26 mouse cellular contexts compared by ENCODE assay signal in the genomic region with DNA sequence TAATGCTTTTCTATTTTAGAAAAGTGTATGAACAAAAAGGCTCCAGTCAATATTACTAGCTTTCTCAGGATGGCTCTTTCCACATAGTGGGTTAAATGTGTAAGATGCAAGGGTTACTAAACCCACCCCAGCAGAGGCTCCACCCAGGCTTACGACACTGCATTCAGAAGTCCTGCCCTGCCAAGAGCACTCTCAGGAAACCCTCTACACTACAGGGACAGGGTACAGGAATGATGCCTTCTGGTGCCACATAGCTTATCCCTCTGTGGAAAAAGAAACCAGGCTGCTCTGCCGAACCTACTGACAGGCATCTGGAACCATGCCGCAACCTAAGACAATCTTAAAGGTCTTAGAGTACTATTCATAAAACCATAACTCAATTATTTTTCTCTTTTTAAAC.
DNase-seq lines count a peak whose midpoint lies in the region; ATAC-seq and TF ChIP-seq lines count a peak whose summit lies in the region.
"Had no signal": no experiment of that assay in that cellular context is flagged by ENCODE, and none has a peak within 500 bp of the region (broad histone marks: within the 10 kb centered on the region; RNA-seq: fewer than 3 reads in every experiment).

No protein-coding gene starts in this region.

- 0 out of 2 replicates have a peak overlapping the region, but pooled peaks have one; percentile 13 for H3K4me2 ChIP-seq in heart, embryonic 15.5 days
- H3K4me2 ChIP-seq in heart, embryonic 12.5 days, result no peak overlapping the region
- H3K4me2 ChIP-seq in hindbrain, postnatal 0 days (ENCODE audit: low read depth, low read length), result no peak overlapping the region
- H3K4me2 ChIP-seq: forebrain, embryonic 15.5 days; limb, embryonic 12.5 days; liver, embryonic 11.5 days; midbrain, embryonic 11.5 days had no signal

- DNase-seq in adrenal gland, postnatal 10 days, result peak; percentile 46
- DNase-seq in adrenal gland, postnatal 25 days, result no peak
- DNase-seq in 3134 (ENCODE audit: extremely low read depth, insufficient read length, low spot score), result peak; percentile 21
- DNase-seq in heart, postnatal 4 days, result peak; percentile 26
- DNase-seq in hindbrain, postnatal 0 days (ENCODE audit: low spot score), result no peak
- DNase-seq: adrenal gland, adult 2 months; cerebellum, adult 8-10 months; gastrocnemius, postnatal 14 days; kidney, postnatal 25 days; liver, postnatal 0 days; right cerebral cortex, adult 18-20 months; thymus, adult 18-20 months; thymus, postnatal 36 days had no signal

- no peak overlapping the region for H3K4me3 ChIP-seq in heart, embryonic 15.5 days
- H3K4me3 ChIP-seq in heart, embryonic 12.5 days, result no peak overlapping the region
- no peak overlapping the region for H3K4me3 ChIP-seq in hindbrain, postnatal 0 days (ENCODE audit: low read length)
- H3K4me3 ChIP-seq: forebrain, embryonic 15.5 days; heart, adult 2 months; hindbrain, embryonic 10.5 days; layer of hippocampus, adult 2 months; limb, embryonic 12.5 days had no signal

- no peak overlapping the region for H3K9ac ChIP-seq in heart, embryonic 15.5 days
- no peak overlapping the region for H3K9ac ChIP-seq in heart, embryonic 12.5 days
- H3K9ac ChIP-seq in hindbrain, postnatal 0 days (replicated peaks; ENCODE audit: low read length), result no peak overlapping the region
- H3K9ac ChIP-seq: forebrain, embryonic 15.5 days; limb, embryonic 12.5 days; liver, postnatal 0 days had no signal

- H3K27ac ChIP-seq in heart, embryonic 15.5 days, result 0 out of 2 replicates have a peak overlapping the region, but pooled peaks have one; percentile 37
- no peak overlapping the region for H3K27ac ChIP-seq in heart, embryonic 12.5 days (ENCODE audit: poor library complexity, severe bottlenecking)
- no peak overlapping the region for H3K27ac ChIP-seq in hindbrain, postnatal 0 days
- H3K27ac ChIP-seq: forebrain, embryonic 15.5 days; heart, adult 2 months; hindbrain, embryonic 10.5 days; layer of hippocampus, adult 2 months; limb, embryonic 12.5 days; macrophage had no signal

- H3K4me1 ChIP-seq in heart, embryonic 15.5 days (replicated peaks), result peaks cover 22% of the 10 kb centered on the region
- peaks cover 12% of the 10 kb centered on the region for H3K4me1 ChIP-seq in heart, embryonic 12.5 days (replicated peaks)
- H3K4me1 ChIP-seq in hindbrain, postnatal 0 days (ENCODE audit: insufficient read depth, low read length), result no peaks in the 10 kb centered on the region; the same call in 1 of the 2 replicates

- H3K9me3 ChIP-seq in heart, embryonic 15.5 days (replicated peaks), result no peaks in the 10 kb centered on the region
- H3K9me3 ChIP-seq in heart, embryonic 12.5 days (replicated peaks), result no peaks in the 10 kb centered on the region
- no peaks in the 10 kb centered on the region for H3K9me3 ChIP-seq in hindbrain, postnatal 0 days (ENCODE audit: low read length)
- H3K9me3 ChIP-seq: forebrain, embryonic 15.5 days; hindbrain, embryonic 10.5 days; limb, embryonic 12.5 days had no signal

- TF ChIP-seq CTCF in hindbrain, postnatal 0 days (IDR thresholded peaks at IDR 0.05; ENCODE audit: low read depth), result no peak

- H3K27me3 ChIP-seq in heart, embryonic 15.5 days, result no peaks in the 10 kb centered on the region
- H3K27me3 ChIP-seq in heart, embryonic 12.5 days (replicated peaks), result no peaks in the 10 kb centered on the region
- no peaks in the 10 kb centered on the region for H3K27me3 ChIP-seq in hindbrain, postnatal 0 days (ENCODE audit: insufficient read depth, low read length)
- H3K27me3 ChIP-seq: forebrain, embryonic 15.5 days; limb, embryonic 12.5 days had no signal

- peak; percentile 69; the same call in 1 of the 2 replicates for ATAC-seq in heart, embryonic 15.5 days (replicated peaks; ENCODE audit: insufficient number of reproducible peaks, insufficient read depth, low FRiP score, low read depth)
- ATAC-seq in heart, embryonic 12.5 days (ENCODE audit: insufficient number of reproducible peaks, low FRiP score), result no peak
- ATAC-seq in hindbrain, postnatal 0 days, result no peak
- ATAC-seq: CD4-positive, CD25-positive, alpha-beta regulatory T cell, adult 4 months; forebrain, embryonic 15.5 days; hindbrain, embryonic 16.5 days; intestine, postnatal 0 days; liver, postnatal 0 days had no signal

- WGBS in heart, embryonic 15.5 days, result 51% methylated on average over 3 of the region's 3 CpGs
- 63% methylated on average over 3 of the region's 3 CpGs for WGBS in heart, embryonic 12.5 days
- whole genome bisulfite sequencing in hindbrain, postnatal 0 days, result 75% methylated on average over 3 of the region's 3 CpGs

- H3K36me3 ChIP-seq in heart, embryonic 15.5 days, result no peaks in the 10 kb centered on the region
- H3K36me3 ChIP-seq in heart, embryonic 12.5 days, result 0 out of 2 replicates have a peak, but pooled peaks cover 4% of the 10 kb centered on the region
- H3K36me3 ChIP-seq in hindbrain, postnatal 0 days (ENCODE audit: insufficient read depth, low read length), result no peaks in the 10 kb centered on the region
- H3K36me3 ChIP-seq: forebrain, embryonic 15.5 days; hindbrain, embryonic 10.5 days; limb, embryonic 12.5 days had no signal

Comparison
In these comparisons a context has a peak if more than half of its experiments do, and no peak if none do; other contexts are left out.
1. DNase-seq: peak in adrenal gland, postnatal 10 days (single experiment), 3134 (single experiment) and heart, postnatal 4 days (single experiment); none in adrenal gland, postnatal 25 days (single experiment) and hindbrain, postnatal 0 days (single experiment).